Mouse (Mus musculus) kidney, adult 18-20 months (tissue): ENCODE measurements around the gene Usp7.

Source experiments
- DNase-seq: peaks from one replicate; pipeline ENCODE4 v3.0.0; 2021

Usp7 gene

GRCm38 (mm10) chr16:8791949-8792557, at the start of gene Usp7:
Usp7 (minus strand) TSS chr16:8792308.
- no peak for DNase-seq

- no peak for DNase-seq
These were observed 48.4 kb upstream of the Usp7 start for GRCm38 (mm10) chr16:8840557-8840956.

GRCm38 (mm10) chr16:8838921-8839320, 46.8 kb upstream of the Usp7 start:
- DNase-seq: no peak

GRCm38 (mm10) chr16:8837595-8837994, 45.5 kb upstream of the Usp7 start:
- no peak for DNase-seq

GRCm38 (mm10) chr16:8836876-8837275, 44.8 kb upstream of the Usp7 start:
- DNase-seq: no peak

GRCm38 (mm10) chr16:8831241-8831640, 39.1 kb upstream of the Usp7 start:
- peak; percentile 56 for DNase-seq

GRCm38 (mm10) chr16:8830431-8831211, 38.5 kb upstream of the Usp7 start:
- peak; percentile 78 for DNase-seq

- peak; percentile 96 for DNase-seq
These were observed 37.7 kb upstream of the Usp7 start, which contains the start of gene 1810013L24Rik for GRCm38 (mm10) chr16:8829564-8830359. 1810013L24Rik (plus strand) TSS chr16:8830100.

GRCm38 (mm10) chr16:8828636-8829563, 36.8 kb upstream of the Usp7 start:
- DNase-seq: no peak

GRCm38 (mm10) chr16:8827366-8827765, 35.3 kb upstream of the Usp7 start:
- DNase-seq: no peak

GRCm38 (mm10) chr16:8823661-8824060, 31.6 kb upstream of the Usp7 start:
- no peak for DNase-seq

- no peak for DNase-seq
These were observed 30.5 kb upstream of the Usp7 start for GRCm38 (mm10) chr16:8822586-8822985.

GRCm38 (mm10) chr16:8821429-8821828, 29.3 kb upstream of the Usp7 start:
- peak; percentile 37 for DNase-seq

GRCm38 (mm10) chr16:8817872-8818271, 25.8 kb upstream of the Usp7 start:
- no peak for DNase-seq

- DNase-seq: no peak
These were observed 18.5 kb upstream of the Usp7 start for GRCm38 (mm10) chr16:8810399-8811127.

- peak; percentile 54 for DNase-seq
These were observed 14.6 kb upstream of the Usp7 start for GRCm38 (mm10) chr16:8806703-8807102.

- no peak for DNase-seq
These were observed 3.8 kb upstream of the Usp7 start for GRCm38 (mm10) chr16:8795906-8796305.

- no peak for DNase-seq
These were observed 2.8 kb upstream of the Usp7 start for GRCm38 (mm10) chr16:8794952-8795351.

- DNase-seq: no peak
These were observed 1.2 kb downstream of the Usp7 start for GRCm38 (mm10) chr16:8790886-8791285.

GRCm38 (mm10) chr16:8784753-8785152, 7.4 kb downstream of the Usp7 start:
- DNase-seq: peak; percentile 17

GRCm38 (mm10) chr16:8783198-8783913, 8.8 kb downstream of the Usp7 start:
- no peak for DNase-seq
